Mouse (Mus musculus) limb, embryonic 11.5 days (tissue): ENCODE data around the gene Pdia3. TPM values are rescaled to one million over a fixed set of nuclear protein-coding genes. Genes with fewer than 3 reads are reported as not detected.
"Not testable (repeated sequence)": the region's sequence is repeated elsewhere in the genome, so short reads cannot be mapped to it uniquely, and the experiment has no call there.

Source experiments
- ATAC-seq: fragments of 200-750 bp; cut with Nextera tagmentation; 2 replicates; pipeline ENCODE4 v1.8.0; 2017; ENCODE audit warnings: low read depth; ENCODE audit not compliant: insufficient number of reproducible peaks, low FRiP score, low TSS enrichment
- DNase-seq: peaks from one replicate; pipeline ENCODE4 v3.0.0-alpha.2; 2015; ENCODE audit warnings: low spot score
- H3K27ac ChIP-seq: fragments of 300-500 bp; sonication (generic); replicated peaks from 2 replicates; pipeline ENCODE4 v1.5.1; 2014; ENCODE audit warnings: low read depth, mild to moderate bottlenecking, low read length
- H3K27me3 ChIP-seq: fragments of 300-500 bp; sonication (generic); 2 replicates; pipeline ENCODE4 v1.6.1; 2014; ENCODE audit warnings: mild to moderate bottlenecking, low read length, mixed read lengths; ENCODE audit not compliant: control insufficient read depth, insufficient read depth
- H3K36me3 ChIP-seq: fragments of 300-500 bp; sonication (generic); 2 replicates; pipeline ENCODE4 v1.6.1; 2014; ENCODE audit warnings: mild to moderate bottlenecking, low read length, moderate library complexity, mixed read lengths; ENCODE audit not compliant: control insufficient read depth, insufficient read depth
- H3K4me1 ChIP-seq: fragments of 300-500 bp; sonication (generic); 2 replicates; pipeline ENCODE4 v1.6.1; 2014; ENCODE audit warnings: low read length, mixed read lengths; ENCODE audit not compliant: control insufficient read depth, insufficient read depth
- H3K4me2 ChIP-seq: fragments of 300-500 bp; sonication (generic); 2 replicates; pipeline ENCODE4 v1.6.1; 2014; ENCODE audit warnings: low read depth, mild to moderate bottlenecking, moderate library complexity; ENCODE audit not compliant: severe bottlenecking
- H3K4me3 ChIP-seq: fragments of 300-500 bp; sonication (generic); 2 replicates; pipeline ENCODE4 v1.5.1; 2014; ENCODE audit warnings: low read depth, low read length
- H3K9ac ChIP-seq: fragments of 300-500 bp; sonication (generic); 2 replicates; pipeline ENCODE4 v1.6.1; 2014; ENCODE audit warnings: mild to moderate bottlenecking, low read length
- H3K9me3 ChIP-seq: fragments of 300-500 bp; sonication (generic); 2 replicates; pipeline ENCODE4 v1.6.1; 2016; ENCODE audit warnings: low read length; ENCODE audit not compliant: control insufficient read depth
- WGBS: fragments of 180-500 bp; shearing (Covaris S2); extraction: QIAGEN DNeasy Blood & Tissue Kit; methylation state at CpG from one replicate; pipeline ENCODE4 v1.1.7; 2014; 5-methylcytosine and 5-hydroxymethylcytosine counted together
- polyA plus RNA-seq: library from polyadenylated mRNA; unstranded; fragments of >200 nt; fragmentation: Nextera tagmentation; extraction: Ambion mirVana; gene quantifications from 2 replicates; pipeline ENCODE4 v1.2.1, GENCODE M21; 2014

Pdia3 gene
- polyA plus RNA-seq: 540 and 632 TPM in 2 replicates

GRCm38 (mm10) chr2:121413387-121414042 lies at the start of gene Pdia3, which contains the start of gene Catsper2:
TSS of gene Pdia3 (plus strand) at chr2:121413775.
TSS of gene Catsper2 (minus strand) at chr2:121413792.
- no peaks in the 10 kb centered on the region for H3K27me3 ChIP-seq
- H3K4me3 ChIP-seq: peak within 1 kb of the TSS; percentile 100
- under 1% methylated on average over 64 of the region's 68 CpGs for WGBS
- no peaks in the 10 kb centered on the region for H3K9me3 ChIP-seq
- ATAC-seq (peak; percentile 98), DNase-seq (peak; percentile 96)
- H3K9ac ChIP-seq: peak within 1 kb of the TSS; percentile 100
- H3K36me3 ChIP-seq: peaks cover 3% of the 10 kb centered on the region; the same call in 1 of the 2 replicates
- H3K4me2 ChIP-seq: peak within 1 kb of the TSS; percentile 64
- H3K27ac ChIP-seq: peak within 1 kb of the TSS; percentile 96
- H3K4me1 ChIP-seq: peaks cover 6% of the 10 kb centered on the region; the same call in 1 of the 2 replicates

- Histone ChIP-seq H3K4me1 (no peaks in the 10 kb centered on the region), H3K9ac (no peak overlapping the region), H3K27me3 (no peaks in the 10 kb centered on the region), H3K4me3 (no peak overlapping the region), H3K36me3 (no peaks in the 10 kb centered on the region), H3K27ac (no peak overlapping the region), H3K4me2 (no peak overlapping the region), H3K9me3 (no peaks in the 10 kb centered on the region)
- ATAC-seq (no peak), DNase-seq (no peak)
- WGBS: 83% methylated on average over 2 of the region's 2 CpGs
These were observed 44.7 kb upstream of the Pdia3 start for GRCm38 (mm10) chr2:121368831-121369230.

GRCm38 (mm10) chr2:121370921-121371320 lies 42.7 kb upstream of the Pdia3 start:
- no peak for ATAC-seq
- no peaks in the 10 kb centered on the region for H3K4me1 ChIP-seq
- H3K4me2 ChIP-seq: no peak overlapping the region
- no peak for DNase-seq
- H3K9ac ChIP-seq: no peak overlapping the region
- H3K4me3 ChIP-seq: no peak overlapping the region
- WGBS: 79% methylated on average over 5 of the region's 5 CpGs
- H3K9me3 ChIP-seq: no peaks in the 10 kb centered on the region
- no peak overlapping the region for H3K27ac ChIP-seq
- H3K27me3 ChIP-seq: no peaks in the 10 kb centered on the region
- no peaks in the 10 kb centered on the region for H3K36me3 ChIP-seq

GRCm38 (mm10) chr2:121372266-121372665 lies 41.3 kb upstream of the Pdia3 start:
- no peak overlapping the region for H3K27ac ChIP-seq
- H3K9me3 ChIP-seq: no peaks in the 10 kb centered on the region
- no peaks in the 10 kb centered on the region for H3K4me1 ChIP-seq
- 83% methylated on average over 3 of the region's 3 CpGs for WGBS
- no peak overlapping the region for H3K4me2 ChIP-seq
- H3K9ac ChIP-seq: no peak overlapping the region
- H3K27me3 ChIP-seq: no peaks in the 10 kb centered on the region
- DNase-seq (no peak), ATAC-seq (no peak)
- H3K36me3 ChIP-seq: no peaks in the 10 kb centered on the region
- H3K4me3 ChIP-seq: no peak overlapping the region

DNA sequence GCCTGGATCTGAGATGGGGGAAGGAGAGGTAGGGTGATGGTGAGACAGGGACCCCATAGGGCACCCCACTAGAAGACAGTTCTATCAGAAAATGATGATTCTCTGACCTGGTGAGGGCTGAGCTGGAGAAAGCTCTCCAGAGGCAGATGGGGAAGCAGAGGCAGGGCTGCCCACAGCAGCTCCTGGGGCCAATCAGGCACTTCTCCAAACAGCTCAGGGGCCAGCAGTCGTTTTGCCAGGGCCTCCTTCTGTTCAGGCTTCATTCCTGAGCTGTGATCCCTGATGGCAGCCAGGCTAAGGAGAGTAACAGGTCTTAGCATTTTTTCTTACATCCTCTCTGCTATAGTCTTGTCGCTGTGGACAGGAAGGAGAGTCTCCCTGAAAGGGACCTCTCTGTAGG lies 38.8 kb upstream of the Pdia3 start:
- ATAC-seq (no peak), DNase-seq (no peak)
- no peak overlapping the region for H3K4me2 ChIP-seq
- no peak overlapping the region for H3K4me3 ChIP-seq
- H3K9me3 ChIP-seq: no peaks in the 10 kb centered on the region
- H3K9ac ChIP-seq: no peak overlapping the region
- no peaks in the 10 kb centered on the region for H3K36me3 ChIP-seq
- 50% methylated on average over 2 of the region's 2 CpGs for WGBS
- H3K27me3 ChIP-seq: no peaks in the 10 kb centered on the region
- no peaks in the 10 kb centered on the region for H3K4me1 ChIP-seq
- no peak overlapping the region for H3K27ac ChIP-seq

DNA sequence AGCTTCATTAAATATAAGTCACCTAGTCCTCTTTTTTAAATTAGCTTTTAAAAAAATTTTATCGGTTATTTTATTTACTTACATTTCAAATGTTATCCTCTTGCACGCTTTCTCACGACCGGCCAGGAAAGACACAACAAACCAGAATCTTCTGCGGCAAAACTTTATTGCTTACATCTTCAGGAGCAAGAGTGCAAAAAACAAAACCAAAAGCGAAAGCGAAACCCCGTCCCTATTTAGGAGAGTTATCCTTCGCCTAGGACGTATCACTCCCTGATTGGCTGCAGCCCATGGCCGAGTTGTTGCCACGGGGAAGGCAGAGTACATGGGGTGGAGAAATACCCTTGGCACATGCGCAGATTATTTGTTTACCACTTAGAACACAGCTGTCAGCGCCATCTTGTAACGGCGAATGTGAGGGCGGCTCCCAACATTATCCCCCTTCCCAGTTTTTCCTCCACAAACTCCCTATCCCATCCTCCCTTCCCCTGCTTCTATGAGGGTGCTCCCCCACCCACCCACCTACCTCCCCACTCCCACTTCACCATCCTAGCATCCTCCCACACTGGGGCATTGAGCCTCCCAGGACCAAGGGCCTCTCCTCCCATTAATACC lies 26.5 kb upstream of the Pdia3 start, which contains the start of gene Strc:
Gene Strc, minus strand, starts transcription at position 208 of the 615 bp plus-strand sequence.
- H3K36me3 ChIP-seq, H3K9me3 ChIP-seq, H3K9ac ChIP-seq, H3K4me1 ChIP-seq, DNase-seq, ATAC-seq, H3K4me3 ChIP-seq, H3K4me2 ChIP-seq, H3K27me3 ChIP-seq, H3K27ac ChIP-seq: not testable (repeated sequence)
- 96% methylated on average over 14 of the region's 17 CpGs for whole genome bisulfite sequencing

DNA sequence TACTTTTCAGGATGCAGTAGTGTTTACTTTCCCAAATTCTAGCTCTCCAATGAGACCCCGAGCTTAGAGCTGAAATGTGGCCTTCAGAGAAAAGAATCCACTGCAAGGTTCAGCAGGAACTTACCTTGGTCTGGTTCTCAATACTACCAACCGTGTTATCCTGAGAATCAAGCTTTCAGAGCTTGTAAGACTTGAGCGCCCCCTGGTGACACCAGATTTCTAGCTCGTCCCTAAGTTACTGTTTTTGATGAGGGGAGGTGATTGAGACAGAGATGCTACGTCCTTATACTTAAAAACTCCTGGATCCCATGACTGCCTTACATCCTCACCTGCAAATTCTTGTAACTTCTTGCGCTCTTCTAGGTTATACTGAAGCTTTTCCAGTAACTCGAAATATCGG lies 17.0 kb upstream of the Pdia3 start:
- H3K27ac ChIP-seq: no peak overlapping the region
- H3K9me3 ChIP-seq: no peaks in the 10 kb centered on the region
- H3K36me3 ChIP-seq: no peaks in the 10 kb centered on the region
- WGBS: 12% methylated on average over 8 of the region's 8 CpGs
- ATAC-seq (no peak), DNase-seq (peak; percentile 89)
- H3K4me2 ChIP-seq: no peak overlapping the region
- H3K4me3 ChIP-seq: no peak overlapping the region
- H3K9ac ChIP-seq: no peak overlapping the region
- no peaks in the 10 kb centered on the region for H3K27me3 ChIP-seq
- no peaks in the 10 kb centered on the region for H3K4me1 ChIP-seq

- Histone ChIP-seq H3K4me1 (no peaks in the 10 kb centered on the region), H3K36me3 (no peaks in the 10 kb centered on the region), H3K9me3 (no peaks in the 10 kb centered on the region), H3K9ac (no peak overlapping the region), H3K27ac (no peak overlapping the region), H3K4me2 (no peak overlapping the region), H3K4me3 (no peak overlapping the region), H3K27me3 (no peaks in the 10 kb centered on the region)
- ATAC-seq (no peak), DNase-seq (no peak)
These were observed 10.3 kb upstream of the Pdia3 start for GRCm38 (mm10) chr2:121403296-121403695.
